8 mouse cellular contexts compared by ENCODE assay signal in genomic region chr2:30077502-30078348, GRCm38 (mm10). TPM values are rescaled to one million over a fixed set of nuclear protein-coding genes. Genes with fewer than 3 reads are reported as not detected.
A peak's percentile ranks its signal among the peaks of the same experiment; 100 is the strongest.
DNase-seq lines count a peak whose midpoint lies in the region; ATAC-seq and TF ChIP-seq lines count a peak whose summit lies in the region.

TSS of gene Pkn3 (plus strand) at chr2:30077684.

- peak within 1 kb of the TSS; percentile 89 for H3K4me2 ChIP-seq in forebrain, embryonic 13.5 days
- peak within 1 kb of the TSS; percentile 97 for H3K4me2 ChIP-seq in lung, embryonic 15.5 days

- DNase-seq in ES-E14 (ENCODE audit: low read depth, low spot score): no peak
- peak; percentile 90 to 93 for DNase-seq in heart, postnatal 10 days
- DNase-seq in kidney, postnatal 4 days: peak; percentile 92 to 94
- DNase-seq in thymus, adult 18-20 months: peak; percentile 57 to 66

- WGBS in forebrain, embryonic 13.5 days: under 1% methylated on average over 53 of the region's 53 CpGs
- under 1% methylated on average over 53 of the region's 53 CpGs for WGBS in lung, embryonic 15.5 days

- H3K36me3 ChIP-seq in ES-E14 (ENCODE audit: control insufficient read depth, insufficient read depth, low read length, poor library complexity, severe bottlenecking): peaks cover 2% of the 10 kb centered on the region; the same call in 1 of the 2 replicates
- peaks cover 10% of the 10 kb centered on the region for H3K36me3 ChIP-seq in forebrain, embryonic 13.5 days (ENCODE audit: poor library complexity, severe bottlenecking)
- H3K36me3 ChIP-seq in lung, embryonic 15.5 days: peaks cover 10% of the 10 kb centered on the region

- peak within 1 kb of the TSS; percentile 72 for H3K27ac ChIP-seq in ES-E14 (ENCODE audit: insufficient read depth, low read depth, low read length, poor library complexity, severe bottlenecking)
- peak within 1 kb of the TSS; percentile 28 for H3K27ac ChIP-seq in forebrain, embryonic 13.5 days
- H3K27ac ChIP-seq in lung, embryonic 15.5 days: peak within 1 kb of the TSS; percentile 97

- H3K9me3 ChIP-seq in ES-E14 (ENCODE audit: control insufficient read depth, insufficient read depth, low read depth, low read length): no peaks in the 10 kb centered on the region
- no peaks in the 10 kb centered on the region for H3K9me3 ChIP-seq in forebrain, embryonic 13.5 days (replicated peaks)
- no peaks in the 10 kb centered on the region for H3K9me3 ChIP-seq in lung, embryonic 15.5 days

- in situ Hi-C loops in ES-E14 (cut with MboI; ENCODE audit: low sequenced_read_pairs in 2 of 2, unreplicated experiment in 2 of 2): no loop called here

- ATAC-seq in cerebellum, adult (ENCODE audit: insufficient number of reproducible peaks, low FRiP score, low TSS enrichment): peak; percentile 61; the same call in 1 of the 2 replicates
- ATAC-seq in forebrain, embryonic 13.5 days: peak; percentile 81
- ATAC-seq in lung, embryonic 15.5 days (ENCODE audit: borderline replicate concordance, extremely low read depth, low FRiP score, low TSS enrichment): peak; percentile 82
- peak; percentile 73 for ATAC-seq in neutrophil, adult 5-6 weeks (ENCODE audit: extremely low read depth, insufficient number of reproducible peaks, low FRiP score, poor library complexity, severe bottlenecking)

- H3K4me3 ChIP-seq in ES-E14 (ENCODE audit: insufficient read depth in 1 of 2, low read depth in 1 of 2, low read length in 2 of 2, poor library complexity in 1 of 2, severe bottlenecking in 1 of 2): peak within 1 kb of the TSS; percentile 70 to 78
- peak within 1 kb of the TSS; percentile 51 for H3K4me3 ChIP-seq in forebrain, embryonic 13.5 days
- peak within 1 kb of the TSS; percentile 76 for H3K4me3 ChIP-seq in lung, embryonic 15.5 days

- H3K4me1 ChIP-seq in ES-E14 (ENCODE audit: control insufficient read depth in 2 of 2, insufficient read depth in 2 of 2, low read length in 2 of 2, poor library complexity in 1 of 2): peaks cover 0 to 10% of the 10 kb centered on the region in 2 experiments; a peak in 2 of 4 replicates
- peaks cover 19% of the 10 kb centered on the region for H3K4me1 ChIP-seq in forebrain, embryonic 13.5 days
- peaks cover 17% of the 10 kb centered on the region for H3K4me1 ChIP-seq in lung, embryonic 15.5 days

- H3K9ac ChIP-seq in ES-E14 (ENCODE audit: insufficient read depth, low read depth, low read length, poor library complexity, severe bottlenecking): peak within 1 kb of the TSS; percentile 81
- peak within 1 kb of the TSS; percentile 66 for H3K9ac ChIP-seq in forebrain, embryonic 13.5 days
- peak within 1 kb of the TSS; percentile 80 for H3K9ac ChIP-seq in lung, embryonic 15.5 days

- intact Hi-C loops in heart, postnatal 10 days (cut with DNase I): loop anchor here (1.0 to 5.0 kb wide), 4 partner anchors 15 to 85 kb away; partner anchors contain the start of gene Zdhhc12

- no peaks in the 10 kb centered on the region for H3K27me3 ChIP-seq in forebrain, embryonic 13.5 days
- no peaks in the 10 kb centered on the region for H3K27me3 ChIP-seq in lung, embryonic 15.5 days

TF ChIP-seq in ES-E14, 5 proteins besides CTCF, POLR2A, EP300 and RAD21:
- TF ChIP-seq HCFC1 (IDR thresholded peaks at IDR 0.05; ENCODE audit: borderline replicate concordance, insufficient read depth, low read length) (peak; percentile 69; the same call in 1 of the 2 replicates), MAFK (IDR thresholded peaks at IDR 0.05; ENCODE audit: insufficient read depth, low read depth, low read length) (no peak), ZNF384 (IDR thresholded peaks at IDR 0.05; ENCODE audit: low read depth, low read length) (peak; percentile 74), CHD2 (IDR thresholded peaks at IDR 0.05; ENCODE audit: low read depth, low read length) (no peak)

RNA-seq across cellular contexts. Expression of gene Pkn3, which starts in this region (rescaled TPM):
- 19.1 and 24.3 TPM in 2 replicates for total RNA-seq in ES-E14 (2012; rRNA removed)
- polyA plus RNA-seq in forebrain, embryonic 13.5 days (2015; fragmentation: Nextera tagmentation; extraction: Ambion mirVana): 5.7 and 6.7 TPM in 2 replicates
- 10 to 100 TPM; 11.4 to 12.9 TPM for total RNA-seq in heart, postnatal 10 days (2021)
- polyA plus RNA-seq in lung, embryonic 15.5 days (2015; fragmentation: Nextera tagmentation; extraction: Ambion mirVana): 13.2 and 14.7 TPM in 2 replicates
- 1.0 and 1.8 TPM in 2 replicates for total RNA-seq in neutrophil, adult 5-6 weeks (2017)

Comparison
In these comparisons a context has a peak if more than half of its experiments do, and no peak if none do; other contexts are left out.
1. H3K27ac ChIP-seq: peak in every context shown above with its lines; median percentile 97 in lung, embryonic 15.5 days; 72 in ES-E14; 28 in forebrain, embryonic 13.5 days.